Mouse (Mus musculus) adrenal gland (tissue): ENCODE data around the gene Rft1.

Experiments
- intact Hi-C: fragments of 180-260 bp; cut with DNase I; formaldehyde crosslinking; loops from one replicate; pipeline ENCODE4 v1.15.1; 2025

Gene Rft1

GRCm38 (mm10) chr14:30716953-30717285 is 62.8 kb downstream of the Rft1 start:
- intact Hi-C loops: loop anchor here (5.0 kb wide), 1 partner anchor 70 kb away; no protein-coding TSS in a partner anchor

GRCm38 (mm10) chr14:30718696-30719095 is 64.5 kb downstream of the Rft1 start:
- intact Hi-C loops: loop anchor here (5.0 kb wide), 1 partner anchor 69 kb away; no protein-coding TSS in a partner anchor

- intact Hi-C loops: loop anchor here (5.0 kb wide), 1 partner anchor 68 kb away; no protein-coding TSS in a partner anchor
Measured at GRCm38 (mm10) chr14:30719514-30719913, 65.4 kb downstream of the Rft1 start.

GRCm38 (mm10) chr14:30721850-30722249 is 67.7 kb downstream of the Rft1 start:
- intact Hi-C loops: no loop called here

GRCm38 (mm10) chr14:30722406-30722805 is 68.2 kb downstream of the Rft1 start:
- intact Hi-C loops: no loop called here

GRCm38 (mm10) chr14:30731896-30732295 is 77.7 kb downstream of the Rft1 start:
- intact Hi-C loops: no loop called here

GRCm38 (mm10) chr14:30734665-30735064 is 80.5 kb downstream of the Rft1 start:
- intact Hi-C loops: no loop called here

GRCm38 (mm10) chr14:30735810-30736209 is 81.7 kb downstream of the Rft1 start:
- intact Hi-C loops: no loop called here

GRCm38 (mm10) chr14:30736413-30736812 is 82.3 kb downstream of the Rft1 start:
- intact Hi-C loops: no loop called here
